Mouse (Mus musculus): ENCODE data around the gene Lipt2. TPM values are rescaled to one million over a fixed set of nuclear protein-coding genes. Genes with fewer than 3 reads are reported as not detected.

The Lipt2 gene
- total RNA-seq, 1 experiment = 6.2 TPM

GRCm38 (mm10) chr7:100179394-100179793 lies 20.3 kb downstream of the Lipt2 start:
- in situ Hi-C loops (cut with MboI; ENCODE audit: low sequenced_read_pairs in 2 of 2, unreplicated experiment in 2 of 2) = no loop called here
- Histone ChIP-seq H3K27ac (ENCODE audit: insufficient read depth, low read depth, low read length, poor library complexity, severe bottlenecking) (no peak overlapping the region), H3K4me1 (ENCODE audit: control insufficient read depth in 2 of 2, insufficient read depth in 2 of 2, low read length in 2 of 2, poor library complexity in 1 of 2) (no peaks in the 10 kb centered on the region), H3K36me3 (ENCODE audit: control insufficient read depth, insufficient read depth, low read length, poor library complexity, severe bottlenecking) (no peaks in the 10 kb centered on the region), H3K9ac (ENCODE audit: insufficient read depth, low read depth, low read length, poor library complexity, severe bottlenecking) (no peak overlapping the region), H3K9me3 (ENCODE audit: control insufficient read depth, insufficient read depth, low read depth, low read length) (no peaks in the 10 kb centered on the region), H3K4me3 (ENCODE audit: insufficient read depth in 1 of 2, low read depth in 1 of 2, low read length in 2 of 2, poor library complexity in 1 of 2, severe bottlenecking in 1 of 2) (no peak overlapping the region)
- TF ChIP-seq HCFC1 (IDR thresholded peaks at IDR 0.05; ENCODE audit: borderline replicate concordance, insufficient read depth, low read length) = no peak
- TF ChIP-seq ZC3H11A (IDR thresholded peaks at IDR 0.05; ENCODE audit: borderline replicate concordance, low read depth, low read length) = no peak
- no peak for TF ChIP-seq ZNF384 (IDR thresholded peaks at IDR 0.05; ENCODE audit: low read depth, low read length)
- TF ChIP-seq CHD2 (IDR thresholded peaks at IDR 0.05; ENCODE audit: low read depth, low read length) = no peak
- TF ChIP-seq MAFK (IDR thresholded peaks at IDR 0.05; ENCODE audit: insufficient read depth, low read depth, low read length) = no peak
- no peak for DNase-seq (ENCODE audit: low read depth, low spot score)

DNA sequence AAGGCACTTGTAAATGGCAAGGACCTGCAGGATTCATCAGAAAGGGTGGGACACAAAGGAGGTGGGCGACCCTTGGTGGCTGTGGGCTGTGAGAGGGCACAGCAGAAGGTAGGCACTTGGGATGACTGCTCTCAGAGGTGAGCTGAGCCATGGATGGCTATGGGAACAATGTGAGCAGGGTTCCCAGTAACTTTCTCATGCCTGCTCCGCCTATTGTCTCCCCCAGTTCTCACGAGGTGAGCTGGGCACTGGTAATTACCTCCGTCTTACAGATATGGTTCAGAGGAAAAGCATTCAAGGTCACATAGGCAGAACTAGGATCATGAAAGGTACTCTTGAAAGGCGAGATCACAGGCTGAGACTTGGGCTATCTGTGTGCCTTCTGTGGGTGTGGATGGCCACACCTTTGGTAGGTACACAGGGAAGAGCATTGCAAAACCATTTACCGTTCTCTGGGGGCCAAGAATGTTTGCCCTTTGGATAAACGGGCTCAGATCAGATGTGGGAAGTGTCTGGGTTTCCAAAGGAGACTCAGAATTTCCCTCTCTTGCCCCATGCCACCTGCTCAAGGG lies 20.8 kb downstream of the Lipt2 start:
- Histone ChIP-seq H3K4me3 (ENCODE audit: insufficient read depth in 1 of 2, low read depth in 1 of 2, low read length in 2 of 2, poor library complexity in 1 of 2, severe bottlenecking in 1 of 2) (no peak overlapping the region), H3K9me3 (ENCODE audit: control insufficient read depth, insufficient read depth, low read depth, low read length) (no peaks in the 10 kb centered on the region), H3K4me1 (ENCODE audit: control insufficient read depth in 2 of 2, insufficient read depth in 2 of 2, low read length in 2 of 2, poor library complexity in 1 of 2) (no peaks in the 10 kb centered on the region), H3K9ac (ENCODE audit: insufficient read depth, low read depth, low read length, poor library complexity, severe bottlenecking) (no peak overlapping the region), H3K36me3 (ENCODE audit: control insufficient read depth, insufficient read depth, low read length, poor library complexity, severe bottlenecking) (no peaks in the 10 kb centered on the region), H3K27ac (ENCODE audit: insufficient read depth, low read depth, low read length, poor library complexity, severe bottlenecking) (no peak overlapping the region)
- no peak for TF ChIP-seq HCFC1 (IDR thresholded peaks at IDR 0.05; ENCODE audit: borderline replicate concordance, insufficient read depth, low read length)
- TF ChIP-seq ZNF384 (IDR thresholded peaks at IDR 0.05; ENCODE audit: low read depth, low read length) = no peak
- no peak for TF ChIP-seq ZC3H11A (IDR thresholded peaks at IDR 0.05; ENCODE audit: borderline replicate concordance, low read depth, low read length)
- no peak for TF ChIP-seq MAFK (IDR thresholded peaks at IDR 0.05; ENCODE audit: insufficient read depth, low read depth, low read length)
- TF ChIP-seq CHD2 (IDR thresholded peaks at IDR 0.05; ENCODE audit: low read depth, low read length) = no peak
- no peak for DNase-seq (ENCODE audit: low read depth, low spot score)
- in situ Hi-C loops (cut with MboI; ENCODE audit: low sequenced_read_pairs in 2 of 2, unreplicated experiment in 2 of 2) = no loop called here

- in situ Hi-C loops (cut with MboI; ENCODE audit: low sequenced_read_pairs in 2 of 2, unreplicated experiment in 2 of 2) = no loop called here
- no peaks in the 10 kb centered on the region for H3K4me1 ChIP-seq (ENCODE audit: control insufficient read depth in 2 of 2, insufficient read depth in 2 of 2, low read length in 2 of 2, poor library complexity in 1 of 2)
Measured at GRCm38 (mm10) chr7:100181176-100181575, 22.1 kb downstream of the Lipt2 start.

GRCm38 (mm10) chr7:100181614-100182013 lies 22.5 kb downstream of the Lipt2 start:
- TF ChIP-seq ZNF384 (IDR thresholded peaks at IDR 0.05; ENCODE audit: low read depth, low read length) (no peak), HCFC1 (IDR thresholded peaks at IDR 0.05; ENCODE audit: borderline replicate concordance, insufficient read depth, low read length) (no peak), ZC3H11A (IDR thresholded peaks at IDR 0.05; ENCODE audit: borderline replicate concordance, low read depth, low read length) (no peak), CHD2 (IDR thresholded peaks at IDR 0.05; ENCODE audit: low read depth, low read length) (no peak), MAFK (IDR thresholded peaks at IDR 0.05; ENCODE audit: insufficient read depth, low read depth, low read length) (no peak)
- Histone ChIP-seq H3K9me3 (ENCODE audit: control insufficient read depth, insufficient read depth, low read depth, low read length) (no peaks in the 10 kb centered on the region), H3K4me3 (ENCODE audit: insufficient read depth in 1 of 2, low read depth in 1 of 2, low read length in 2 of 2, poor library complexity in 1 of 2, severe bottlenecking in 1 of 2) (no peak overlapping the region), H3K36me3 (ENCODE audit: control insufficient read depth, insufficient read depth, low read length, poor library complexity, severe bottlenecking) (no peaks in the 10 kb centered on the region), H3K27ac (ENCODE audit: insufficient read depth, low read depth, low read length, poor library complexity, severe bottlenecking) (no peak overlapping the region), H3K4me1 (ENCODE audit: control insufficient read depth in 2 of 2, insufficient read depth in 2 of 2, low read length in 2 of 2, poor library complexity in 1 of 2) (no peaks in the 10 kb centered on the region), H3K9ac (ENCODE audit: insufficient read depth, low read depth, low read length, poor library complexity, severe bottlenecking) (no peak overlapping the region)
- no peak for DNase-seq (ENCODE audit: low read depth, low spot score)
- in situ Hi-C loops (cut with MboI; ENCODE audit: low sequenced_read_pairs in 2 of 2, unreplicated experiment in 2 of 2) = no loop called here

More at GRCm38 (mm10) chr7:100181176-100181575, 22.1 kb downstream of the Lipt2 start:
- Histone ChIP-seq H3K9ac (ENCODE audit: insufficient read depth, low read depth, low read length, poor library complexity, severe bottlenecking) (no peak overlapping the region), H3K4me3 (ENCODE audit: insufficient read depth in 1 of 2, low read depth in 1 of 2, low read length in 2 of 2, poor library complexity in 1 of 2, severe bottlenecking in 1 of 2) (no peak overlapping the region), H3K27ac (ENCODE audit: insufficient read depth, low read depth, low read length, poor library complexity, severe bottlenecking) (no peak overlapping the region), H3K36me3 (ENCODE audit: control insufficient read depth, insufficient read depth, low read length, poor library complexity, severe bottlenecking) (no peaks in the 10 kb centered on the region), H3K9me3 (ENCODE audit: control insufficient read depth, insufficient read depth, low read depth, low read length) (no peaks in the 10 kb centered on the region)
- TF ChIP-seq MAFK (IDR thresholded peaks at IDR 0.05; ENCODE audit: insufficient read depth, low read depth, low read length) (no peak), CHD2 (IDR thresholded peaks at IDR 0.05; ENCODE audit: low read depth, low read length) (no peak), ZC3H11A (IDR thresholded peaks at IDR 0.05; ENCODE audit: borderline replicate concordance, low read depth, low read length) (no peak), HCFC1 (IDR thresholded peaks at IDR 0.05; ENCODE audit: borderline replicate concordance, insufficient read depth, low read length) (no peak), ZNF384 (IDR thresholded peaks at IDR 0.05; ENCODE audit: low read depth, low read length) (no peak)
- no peak for DNase-seq (ENCODE audit: low read depth, low spot score)

Data from ES-E14 (cell line).